Mouse (Mus musculus) limb, embryonic 15.5 days (tissue): ENCODE results near the gene Sdf2. TPM values are rescaled to one million over a fixed set of nuclear protein-coding genes. Genes with fewer than 3 reads are reported as not detected.

Experiments used
- polyA plus RNA-seq: library from polyadenylated mRNA; unstranded; fragments of >200 nt; fragmentation: Nextera tagmentation; extraction: Ambion mirVana; gene quantifications from 2 replicates; pipeline ENCODE4 v1.2.1, GENCODE M21; 2015

Sdf2 gene
- polyA plus RNA-seq, 1 experiment from 2014 or later = 97.7 TPM

Other genes starting within 250 kb of the Sdf2 start
- 16.8 and 17.8 TPM in 2 replicates for gene Dhrs13, start 213.5 kb upstream of the Sdf2 start, polyA plus RNA-seq
- gene Flot2, start 207.8 kb upstream of the Sdf2 start, polyA plus RNA-seq = 56.1 and 67.6 TPM in 2 replicates
- gene Eral1, start 165.4 kb upstream of the Sdf2 start, polyA plus RNA-seq = 30.6 and 33.7 TPM in 2 replicates
- 10.5 and 13.2 TPM in 2 replicates for gene Fam222b, start 151.1 kb upstream of the Sdf2 start, polyA plus RNA-seq
- gene Traf4, start 80.2 kb upstream of the Sdf2 start, polyA plus RNA-seq = 65.6 and 67.0 TPM in 2 replicates
- gene Nek8, start 69.1 kb upstream of the Sdf2 start, polyA plus RNA-seq = 15.4 and 16.2 TPM in 2 replicates
- 31.3 and 32.0 TPM in 2 replicates for gene Tlcd1, start 69.0 kb upstream of the Sdf2 start, polyA plus RNA-seq
- gene Rpl23a, start 62.2 kb upstream of the Sdf2 start, polyA plus RNA-seq = 1,208 and 1,454 TPM in 2 replicates
- gene Rab34, start 57.3 kb upstream of the Sdf2 start, polyA plus RNA-seq = 153 and 164 TPM in 2 replicates
- 3.1 and 3.5 TPM in 2 replicates for gene Proca1, start 52.4 kb upstream of the Sdf2 start, polyA plus RNA-seq
- 27.4 and 28.2 TPM in 2 replicates for gene Supt6, start 241 bp downstream of the Sdf2 start, polyA plus RNA-seq
- gene 2610507B11Rik, start 16.0 kb downstream of the Sdf2 start, polyA plus RNA-seq = 63.3 and 68.8 TPM in 2 replicates
- 0.09 TPM in 1 of 2 replicates, not detected in the other for gene BC030499, start 45.1 kb downstream of the Sdf2 start, polyA plus RNA-seq
- 26.3 and 29.5 TPM in 2 replicates for gene Spag5, start 55.8 kb downstream of the Sdf2 start, polyA plus RNA-seq
- gene Aldoc, start 77.2 kb downstream of the Sdf2 start, polyA plus RNA-seq = 25.0 and 25.5 TPM in 2 replicates
- 83.9 and 85.7 TPM in 2 replicates for gene Pigs, start 82.7 kb downstream of the Sdf2 start, polyA plus RNA-seq
- gene Unc119, start 97.7 kb downstream of the Sdf2 start, polyA plus RNA-seq = 35.8 and 44.3 TPM in 2 replicates
- gene Foxn1, start 140.8 kb downstream of the Sdf2 start, polyA plus RNA-seq = 3.1 and 3.5 TPM in 2 replicates
- 0.10 TPM in 1 of 2 replicates, not detected in the other for gene Slc13a2, start 176.5 kb downstream of the Sdf2 start, polyA plus RNA-seq
- 20.2 and 21.3 TPM in 2 replicates for gene Slc46a1, start 220.0 kb downstream of the Sdf2 start, polyA plus RNA-seq